Mouse (Mus musculus): Measurements from ENCODE around the gene Cyp26a1. TPM values are rescaled to one million over a fixed set of nuclear protein-coding genes. Genes with fewer than 3 reads are reported as not detected.

Gene Cyp26a1
- polyA plus RNA-seq, 1 experiment: 5.3 TPM

DNA sequence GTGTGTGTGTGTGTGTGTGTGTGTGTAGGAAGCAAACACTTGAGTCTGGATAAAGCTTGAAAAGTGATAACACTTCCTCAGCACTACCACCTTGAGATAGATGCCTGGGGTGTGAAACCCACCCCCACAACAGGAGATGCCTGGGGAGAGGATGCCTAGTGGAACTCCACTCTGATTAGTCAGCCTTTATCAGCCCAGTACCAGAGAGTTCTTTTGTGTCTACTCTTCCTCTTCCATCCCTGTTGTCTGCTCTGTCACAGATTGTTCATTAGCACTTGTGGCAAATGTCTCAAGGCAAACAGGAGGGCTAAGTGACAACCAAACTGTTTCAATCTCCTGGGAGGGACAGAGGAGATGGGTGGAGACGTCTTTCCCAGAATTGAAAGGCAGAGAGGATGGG is 21.6 kb downstream of the Cyp26a1 start:
- TF ChIP-seq CTCF (IDR thresholded peaks at IDR 0.05; ENCODE audit: low read depth, low read length) (no peak), EP300 (IDR thresholded peaks at IDR 0.05; ENCODE audit: insufficient read depth, low read depth, low read length) (no peak), POLR2A (IDR thresholded peaks at IDR 0.05; ENCODE audit: insufficient read depth, low read length) (no peak)
- no peak overlapping the region for H3K4me3 ChIP-seq (ENCODE audit: low read depth, low read length)
- H3K9me3 ChIP-seq (replicated peaks; ENCODE audit: control insufficient read depth, insufficient read depth, low read length, poor library complexity, severe bottlenecking): no peaks in the 10 kb centered on the region

DNA sequence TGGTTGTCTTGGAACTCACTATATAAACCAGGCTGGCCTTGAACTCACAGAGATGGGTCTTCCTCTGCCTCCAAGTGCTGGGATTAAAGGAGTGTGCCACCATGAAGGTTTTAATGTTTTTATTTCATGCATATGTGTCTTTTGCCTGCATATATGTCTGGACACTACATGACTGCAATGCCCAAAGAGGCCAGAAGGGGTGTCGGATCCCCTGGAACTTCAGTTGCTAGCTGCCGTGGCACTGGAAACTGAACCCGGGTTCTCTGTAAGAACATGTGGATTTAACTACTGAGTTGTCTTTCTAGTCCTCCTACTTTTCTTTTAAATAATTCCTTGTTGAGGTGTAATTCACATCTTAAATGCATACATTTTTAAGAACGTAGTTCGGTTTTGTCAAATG is 27.0 kb downstream of the Cyp26a1 start:
- H3K9me3 ChIP-seq (replicated peaks; ENCODE audit: control insufficient read depth, insufficient read depth, low read length, poor library complexity, severe bottlenecking): no peaks in the 10 kb centered on the region
- no peak overlapping the region for H3K27ac ChIP-seq (ENCODE audit: insufficient read depth, low read length)
- H3K9ac ChIP-seq (ENCODE audit: low read depth, poor library complexity, severe bottlenecking): no peak overlapping the region
- H3K4me1 ChIP-seq (ENCODE audit: control insufficient read depth, insufficient read depth, low read length): no peaks in the 10 kb centered on the region
- H3K36me3 ChIP-seq (ENCODE audit: control insufficient read depth, insufficient read depth, low read length, poor library complexity, severe bottlenecking): no peaks in the 10 kb centered on the region
- TF ChIP-seq POLR2A (IDR thresholded peaks at IDR 0.05; ENCODE audit: insufficient read depth, low read length) (no peak), EP300 (IDR thresholded peaks at IDR 0.05; ENCODE audit: insufficient read depth, low read depth, low read length) (no peak), CTCF (IDR thresholded peaks at IDR 0.05; ENCODE audit: low read depth, low read length) (peak; percentile 7)
- no peak overlapping the region for H3K4me3 ChIP-seq (ENCODE audit: low read depth, low read length)
- no peaks in the 10 kb centered on the region for H3K27me3 ChIP-seq (ENCODE audit: control insufficient read depth, insufficient read depth, low read length, poor library complexity, severe bottlenecking)

More for the DNA sequence above, 21.6 kb downstream of the Cyp26a1 start:
- H3K27ac ChIP-seq (ENCODE audit: insufficient read depth, low read length): no peak overlapping the region
- no peak overlapping the region for H3K9ac ChIP-seq (ENCODE audit: low read depth, poor library complexity, severe bottlenecking)
- H3K27me3 ChIP-seq (ENCODE audit: control insufficient read depth, insufficient read depth, low read length, poor library complexity, severe bottlenecking): no peaks in the 10 kb centered on the region
- H3K36me3 ChIP-seq (ENCODE audit: control insufficient read depth, insufficient read depth, low read length, poor library complexity, severe bottlenecking): no peaks in the 10 kb centered on the region
- no peaks in the 10 kb centered on the region for H3K4me1 ChIP-seq (ENCODE audit: control insufficient read depth, insufficient read depth, low read length)

DNA sequence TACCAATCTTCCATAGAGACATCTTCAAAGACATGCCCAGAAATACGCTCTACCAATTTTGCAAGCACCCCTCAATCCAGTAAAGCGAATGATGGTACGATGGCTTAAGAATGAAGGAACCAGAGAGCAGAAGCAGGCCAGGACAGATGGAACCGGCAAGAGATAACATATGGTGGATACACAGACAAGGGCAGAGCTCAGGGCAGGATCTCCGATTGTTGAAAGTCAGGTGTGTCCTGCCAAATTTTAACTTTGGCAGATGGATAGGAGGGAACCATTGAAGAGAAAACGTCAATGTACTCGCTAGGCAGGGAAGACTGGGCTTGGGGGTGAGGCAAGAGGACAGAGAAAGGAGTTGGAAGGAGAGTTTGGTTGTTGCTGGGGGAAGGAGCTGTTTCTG is 29.0 kb downstream of the Cyp26a1 start:
- Histone ChIP-seq H3K27me3 (ENCODE audit: control insufficient read depth, insufficient read depth, low read length, poor library complexity, severe bottlenecking) (no peaks in the 10 kb centered on the region), H3K9ac (ENCODE audit: low read depth, poor library complexity, severe bottlenecking) (no peak overlapping the region), H3K36me3 (ENCODE audit: control insufficient read depth, insufficient read depth, low read length, poor library complexity, severe bottlenecking) (no peaks in the 10 kb centered on the region), H3K4me3 (ENCODE audit: low read depth, low read length) (no peak overlapping the region), H3K9me3 (replicated peaks; ENCODE audit: control insufficient read depth, insufficient read depth, low read length, poor library complexity, severe bottlenecking) (no peaks in the 10 kb centered on the region), H3K27ac (ENCODE audit: insufficient read depth, low read length) (no peak overlapping the region), H3K4me1 (ENCODE audit: control insufficient read depth, insufficient read depth, low read length) (no peaks in the 10 kb centered on the region)
- TF ChIP-seq POLR2A (IDR thresholded peaks at IDR 0.05; ENCODE audit: insufficient read depth, low read length): no peak
- TF ChIP-seq CTCF (IDR thresholded peaks at IDR 0.05; ENCODE audit: low read depth, low read length): no peak
- no peak for TF ChIP-seq EP300 (IDR thresholded peaks at IDR 0.05; ENCODE audit: insufficient read depth, low read depth, low read length)

DNA sequence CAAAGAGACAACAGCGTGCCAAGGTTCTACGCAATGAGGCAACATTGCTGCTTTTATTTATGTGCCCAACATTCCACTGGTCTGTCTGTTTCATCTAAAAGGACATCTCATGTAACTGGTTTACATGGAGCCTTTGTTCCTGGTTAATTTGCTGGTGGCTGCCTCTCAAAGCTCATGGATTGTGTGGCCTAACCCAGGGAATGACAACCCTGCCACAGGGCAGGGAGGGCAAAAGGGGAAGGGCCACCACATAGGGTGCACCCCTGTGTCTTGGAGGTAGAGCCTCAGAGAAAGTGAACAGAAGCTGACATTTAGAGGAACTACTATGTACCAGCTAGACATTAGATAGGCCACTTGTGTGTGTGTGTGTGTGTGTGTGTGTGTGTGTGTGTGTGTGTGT is 29.8 kb downstream of the Cyp26a1 start:
- Histone ChIP-seq H3K4me1 (ENCODE audit: control insufficient read depth, insufficient read depth, low read length) (no peaks in the 10 kb centered on the region), H3K9ac (ENCODE audit: low read depth, poor library complexity, severe bottlenecking) (no peak overlapping the region), H3K36me3 (ENCODE audit: control insufficient read depth, insufficient read depth, low read length, poor library complexity, severe bottlenecking) (no peaks in the 10 kb centered on the region), H3K27me3 (ENCODE audit: control insufficient read depth, insufficient read depth, low read length, poor library complexity, severe bottlenecking) (no peaks in the 10 kb centered on the region), H3K9me3 (replicated peaks; ENCODE audit: control insufficient read depth, insufficient read depth, low read length, poor library complexity, severe bottlenecking) (no peaks in the 10 kb centered on the region), H3K4me3 (ENCODE audit: low read depth, low read length) (no peak overlapping the region), H3K27ac (ENCODE audit: insufficient read depth, low read length) (no peak overlapping the region)
- no peak for TF ChIP-seq POLR2A (IDR thresholded peaks at IDR 0.05; ENCODE audit: insufficient read depth, low read length)

DNA sequence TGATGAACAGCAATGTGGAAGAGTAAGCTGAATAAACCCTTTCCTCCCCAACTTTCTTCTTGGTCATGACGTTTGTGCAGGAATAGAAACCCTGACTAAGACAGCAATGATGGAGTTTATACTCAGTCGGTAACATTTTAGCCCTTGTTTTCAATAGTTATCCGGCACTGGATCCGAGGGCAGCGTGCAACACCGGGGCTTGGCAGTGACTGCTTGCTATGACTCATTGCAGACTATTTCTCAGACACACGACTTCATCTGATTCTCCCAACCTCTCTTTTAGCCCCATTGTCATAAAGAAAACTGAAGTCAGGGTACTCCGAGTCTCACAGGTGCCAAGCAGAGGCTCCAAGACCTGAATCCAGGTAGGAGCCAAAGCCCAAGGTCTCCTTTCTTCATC is 37.8 kb downstream of the Cyp26a1 start:
- TF ChIP-seq EP300 (IDR thresholded peaks at IDR 0.05; ENCODE audit: insufficient read depth, low read depth, low read length) (no peak), POLR2A (IDR thresholded peaks at IDR 0.05; ENCODE audit: insufficient read depth, low read length) (no peak), CTCF (IDR thresholded peaks at IDR 0.05; ENCODE audit: low read depth, low read length) (no peak)
- Histone ChIP-seq H3K9me3 (replicated peaks; ENCODE audit: control insufficient read depth, insufficient read depth, low read length, poor library complexity, severe bottlenecking) (no peaks in the 10 kb centered on the region), H3K27ac (ENCODE audit: insufficient read depth, low read length) (no peak overlapping the region), H3K4me3 (ENCODE audit: low read depth, low read length) (no peak overlapping the region), H3K27me3 (ENCODE audit: control insufficient read depth, insufficient read depth, low read length, poor library complexity, severe bottlenecking) (no peaks in the 10 kb centered on the region), H3K4me1 (ENCODE audit: control insufficient read depth, insufficient read depth, low read length) (no peaks in the 10 kb centered on the region), H3K36me3 (ENCODE audit: control insufficient read depth, insufficient read depth, low read length, poor library complexity, severe bottlenecking) (no peaks in the 10 kb centered on the region), H3K9ac (ENCODE audit: low read depth, poor library complexity, severe bottlenecking) (no peak overlapping the region)

DNA sequence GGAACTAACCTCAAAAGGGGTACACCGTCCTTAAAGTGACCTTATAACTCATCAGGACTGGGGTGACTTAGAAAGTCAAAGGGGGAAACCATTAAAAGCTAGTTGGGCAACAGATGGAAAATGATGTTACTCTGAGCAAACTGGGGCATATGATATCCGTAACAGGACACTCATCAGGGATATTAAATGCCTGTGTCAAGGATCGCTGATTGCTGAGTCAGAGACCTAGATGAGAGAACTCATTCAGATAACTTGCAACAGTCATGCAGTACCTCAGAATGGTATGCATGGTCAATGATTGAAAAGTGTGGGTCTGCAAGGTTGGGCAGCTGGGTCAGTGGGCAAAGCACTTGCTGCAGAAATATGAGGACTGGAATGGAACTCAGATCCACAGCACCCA is 41.0 kb downstream of the Cyp26a1 start:
- no peak overlapping the region for H3K9ac ChIP-seq (ENCODE audit: low read depth, poor library complexity, severe bottlenecking)
- TF ChIP-seq CTCF (IDR thresholded peaks at IDR 0.05; ENCODE audit: low read depth, low read length): no peak
- no peak for TF ChIP-seq POLR2A (IDR thresholded peaks at IDR 0.05; ENCODE audit: insufficient read depth, low read length)
- no peak for TF ChIP-seq EP300 (IDR thresholded peaks at IDR 0.05; ENCODE audit: insufficient read depth, low read depth, low read length)

More for the DNA sequence above, 41.0 kb downstream of the Cyp26a1 start:
- no peaks in the 10 kb centered on the region for H3K27me3 ChIP-seq (ENCODE audit: control insufficient read depth, insufficient read depth, low read length, poor library complexity, severe bottlenecking)
- H3K36me3 ChIP-seq (ENCODE audit: control insufficient read depth, insufficient read depth, low read length, poor library complexity, severe bottlenecking): no peaks in the 10 kb centered on the region
- H3K27ac ChIP-seq (ENCODE audit: insufficient read depth, low read length): no peak overlapping the region
- H3K4me1 ChIP-seq (ENCODE audit: control insufficient read depth, insufficient read depth, low read length): no peaks in the 10 kb centered on the region
- H3K9me3 ChIP-seq (replicated peaks; ENCODE audit: control insufficient read depth, insufficient read depth, low read length, poor library complexity, severe bottlenecking): no peaks in the 10 kb centered on the region
- H3K4me3 ChIP-seq (ENCODE audit: low read depth, low read length): no peak overlapping the region
